Mouse (Mus musculus): ENCODE measurements around the gene Lyrm7. TPM values are rescaled to one million over a fixed set of nuclear protein-coding genes. Genes with fewer than 3 reads are reported as not detected.

Gene Lyrm7
- polyA plus RNA-seq, 1 experiment from 2014 or later = 17.6 TPM

DNA sequence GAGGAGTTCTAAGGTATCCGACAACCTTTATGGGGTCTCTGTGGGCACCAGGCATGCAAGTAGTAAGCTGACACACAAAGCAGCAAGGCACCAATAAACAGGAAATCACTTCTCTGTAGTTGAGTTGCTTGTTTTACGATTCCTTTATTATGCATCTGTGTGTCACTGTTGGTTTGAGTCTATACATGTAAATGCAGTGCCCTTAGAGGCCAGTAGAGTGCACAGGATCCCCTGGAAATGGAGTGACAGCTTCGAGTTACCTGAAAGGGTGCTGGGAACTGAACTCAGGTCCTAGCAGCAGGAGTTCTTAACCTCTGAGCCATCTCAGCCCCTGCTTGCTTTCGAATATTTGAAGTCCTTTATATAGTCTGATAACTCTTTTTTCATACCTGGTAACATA, 21.0 kb downstream of the Lyrm7 start:
- WGBS = 89% methylated on average over 4 of the region's 4 CpGs

DNA sequence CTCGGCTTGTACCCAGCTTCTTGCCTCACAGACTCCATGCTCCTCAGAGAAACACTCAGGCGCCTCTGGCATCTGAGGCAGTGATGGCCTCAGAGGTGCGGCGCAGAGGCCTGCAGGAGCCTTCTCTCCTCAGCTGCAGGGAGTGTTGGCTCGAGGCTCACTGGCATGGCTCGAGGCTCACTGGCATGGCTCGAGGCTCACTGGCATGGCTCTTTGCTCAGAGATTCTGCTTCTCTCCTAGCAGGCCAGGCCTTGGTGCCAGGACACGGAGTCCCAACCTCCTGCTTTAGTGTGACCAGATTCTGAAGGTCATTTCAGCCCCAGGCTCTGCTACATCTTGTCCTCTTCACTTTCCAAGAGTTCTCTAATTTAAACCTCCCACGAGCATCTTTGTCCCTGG, 24.6 kb downstream of the Lyrm7 start:
- WGBS = 73% methylated on average over 9 of the region's 9 CpGs
- Histone ChIP-seq H3K9ac (replicated peaks; ENCODE audit: low read depth, low read length) (no peak overlapping the region), H3K27ac (ENCODE audit: low read length) (no peak overlapping the region), H3K4me3 (replicated peaks; ENCODE audit: low read length) (no peak overlapping the region), H3K4me1 (replicated peaks; ENCODE audit: control insufficient read depth, insufficient read depth, low read length) (no peaks in the 10 kb centered on the region), H3K4me2 (ENCODE audit: low read length) (no peak overlapping the region), H3K27me3 (replicated peaks; ENCODE audit: control insufficient read depth, insufficient read depth, low read length) (no peaks in the 10 kb centered on the region), H3K36me3 (ENCODE audit: control insufficient read depth, insufficient read depth) (no peaks in the 10 kb centered on the region), H3K9me3 (ENCODE audit: control insufficient read depth, low read length) (no peaks in the 10 kb centered on the region)
- ATAC-seq = no peak

More for the DNA sequence above, 21.0 kb downstream of the Lyrm7 start:
- no peaks in the 10 kb centered on the region for H3K36me3 ChIP-seq (ENCODE audit: control insufficient read depth, insufficient read depth)
- no peak overlapping the region for H3K27ac ChIP-seq (ENCODE audit: low read length)
- H3K4me3 ChIP-seq (replicated peaks; ENCODE audit: low read length) = no peak overlapping the region
- H3K9me3 ChIP-seq (ENCODE audit: control insufficient read depth, low read length) = no peaks in the 10 kb centered on the region
- no peak for ATAC-seq
- H3K9ac ChIP-seq (replicated peaks; ENCODE audit: low read depth, low read length) = no peak overlapping the region
- no peaks in the 10 kb centered on the region for H3K4me1 ChIP-seq (replicated peaks; ENCODE audit: control insufficient read depth, insufficient read depth, low read length)
- no peak overlapping the region for H3K4me2 ChIP-seq (ENCODE audit: low read length)
- H3K27me3 ChIP-seq (replicated peaks; ENCODE audit: control insufficient read depth, insufficient read depth, low read length) = no peaks in the 10 kb centered on the region

DNA sequence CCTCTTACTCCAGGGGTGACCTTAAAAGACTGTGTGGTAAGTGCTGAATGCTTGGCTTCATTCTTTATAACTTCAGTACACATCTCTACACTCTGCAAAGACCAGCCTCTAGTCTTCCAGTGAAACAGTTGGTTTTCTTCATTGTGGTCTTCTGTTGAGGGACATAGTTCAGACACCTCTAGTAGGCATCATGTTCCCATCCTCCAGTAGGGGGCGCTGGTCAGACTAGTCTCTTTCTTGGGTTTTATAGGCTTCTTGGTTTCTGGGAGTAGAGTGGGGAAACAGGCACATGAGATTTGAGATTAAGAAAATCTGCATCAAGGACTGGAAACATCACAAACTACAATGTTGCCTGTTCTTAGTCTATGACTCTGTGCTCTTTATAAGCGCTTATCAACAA, 26.1 kb downstream of the Lyrm7 start:
- H3K27ac ChIP-seq (ENCODE audit: low read length) = no peak overlapping the region
- no peaks in the 10 kb centered on the region for H3K4me1 ChIP-seq (replicated peaks; ENCODE audit: control insufficient read depth, insufficient read depth, low read length)
- no peaks in the 10 kb centered on the region for H3K36me3 ChIP-seq (ENCODE audit: control insufficient read depth, insufficient read depth)
- no peak overlapping the region for H3K9ac ChIP-seq (replicated peaks; ENCODE audit: low read depth, low read length)
- no peak overlapping the region for H3K4me2 ChIP-seq (ENCODE audit: low read length)
- no peaks in the 10 kb centered on the region for H3K27me3 ChIP-seq (replicated peaks; ENCODE audit: control insufficient read depth, insufficient read depth, low read length)
- H3K4me3 ChIP-seq (replicated peaks; ENCODE audit: low read length) = no peak overlapping the region
- ATAC-seq = no peak
- 62% methylated on average over 2 of the region's 2 CpGs for WGBS
- H3K9me3 ChIP-seq (ENCODE audit: control insufficient read depth, low read length) = no peaks in the 10 kb centered on the region

GRCm38 (mm10) chr11:54833833-54834232, 26.9 kb downstream of the Lyrm7 start:
- no peak overlapping the region for H3K4me3 ChIP-seq (replicated peaks; ENCODE audit: low read length)
- H3K4me1 ChIP-seq (replicated peaks; ENCODE audit: control insufficient read depth, insufficient read depth, low read length) = no peaks in the 10 kb centered on the region
- no peaks in the 10 kb centered on the region for H3K36me3 ChIP-seq (ENCODE audit: control insufficient read depth, insufficient read depth)
- H3K4me2 ChIP-seq (ENCODE audit: low read length) = no peak overlapping the region
- H3K9ac ChIP-seq (replicated peaks; ENCODE audit: low read depth, low read length) = no peak overlapping the region
- WGBS = 94% methylated on average over 4 of the region's 4 CpGs
- no peaks in the 10 kb centered on the region for H3K9me3 ChIP-seq (ENCODE audit: control insufficient read depth, low read length)
- H3K27ac ChIP-seq (ENCODE audit: low read length) = no peak overlapping the region
- no peak for ATAC-seq
- H3K27me3 ChIP-seq (replicated peaks; ENCODE audit: control insufficient read depth, insufficient read depth, low read length) = no peaks in the 10 kb centered on the region

DNA sequence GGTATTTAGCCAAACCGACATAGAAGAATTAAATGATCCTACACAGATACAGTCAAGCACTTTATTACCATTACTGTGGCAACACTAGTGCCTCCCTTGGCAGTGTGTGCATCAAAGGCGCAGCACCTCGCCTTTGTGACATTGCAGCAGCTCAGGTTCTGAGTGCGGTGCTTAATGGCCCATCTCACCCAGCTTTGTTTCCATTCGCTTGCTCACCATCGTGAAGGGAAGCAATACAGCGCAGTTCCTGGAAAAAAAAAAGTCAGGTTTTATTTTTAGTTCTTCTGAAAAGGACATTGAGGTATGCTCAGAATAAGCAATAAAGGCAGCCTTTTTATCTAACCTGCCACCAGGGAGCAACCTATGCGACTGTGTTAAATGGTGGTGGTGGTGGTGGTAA, 33.9 kb downstream of the Lyrm7 start:
- ATAC-seq = no peak
- H3K4me3 ChIP-seq (replicated peaks; ENCODE audit: low read length) = no peak overlapping the region
- H3K9ac ChIP-seq (replicated peaks; ENCODE audit: low read depth, low read length) = no peak overlapping the region
- no peaks in the 10 kb centered on the region for H3K27me3 ChIP-seq (replicated peaks; ENCODE audit: control insufficient read depth, insufficient read depth, low read length)
- no peaks in the 10 kb centered on the region for H3K4me1 ChIP-seq (replicated peaks; ENCODE audit: control insufficient read depth, insufficient read depth, low read length)
- H3K27ac ChIP-seq (ENCODE audit: low read length) = no peak overlapping the region
- no peaks in the 10 kb centered on the region for H3K9me3 ChIP-seq (ENCODE audit: control insufficient read depth, low read length)
- WGBS = 81% methylated on average over 8 of the region's 8 CpGs
- no peak overlapping the region for H3K4me2 ChIP-seq (ENCODE audit: low read length)
- H3K36me3 ChIP-seq (ENCODE audit: control insufficient read depth, insufficient read depth) = no peaks in the 10 kb centered on the region

GRCm38 (mm10) chr11:54825774-54826173, 34.9 kb downstream of the Lyrm7 start:
- H3K36me3 ChIP-seq (ENCODE audit: control insufficient read depth, insufficient read depth) = no peaks in the 10 kb centered on the region
- no peaks in the 10 kb centered on the region for H3K9me3 ChIP-seq (ENCODE audit: control insufficient read depth, low read length)
- H3K4me3 ChIP-seq (replicated peaks; ENCODE audit: low read length) = no peak overlapping the region
- ATAC-seq = no peak
- WGBS = 86% methylated on average over 4 of the region's 4 CpGs
- H3K27me3 ChIP-seq (replicated peaks; ENCODE audit: control insufficient read depth, insufficient read depth, low read length) = no peaks in the 10 kb centered on the region
- no peak overlapping the region for H3K4me2 ChIP-seq (ENCODE audit: low read length)
- H3K4me1 ChIP-seq (replicated peaks; ENCODE audit: control insufficient read depth, insufficient read depth, low read length) = peaks cover under 1% of the 10 kb centered on the region; the same call in 1 of the 2 replicates
- H3K9ac ChIP-seq (replicated peaks; ENCODE audit: low read depth, low read length) = no peak overlapping the region
- no peak overlapping the region for H3K27ac ChIP-seq (ENCODE audit: low read length)

- Histone ChIP-seq H3K4me1 (replicated peaks; ENCODE audit: control insufficient read depth, insufficient read depth, low read length) (peaks cover 6% of the 10 kb centered on the region; the same call in 1 of the 2 replicates), H3K4me3 (replicated peaks; ENCODE audit: low read length) (no peak overlapping the region), H3K9ac (replicated peaks; ENCODE audit: low read depth, low read length) (no peak overlapping the region), H3K27me3 (replicated peaks; ENCODE audit: control insufficient read depth, insufficient read depth, low read length) (no peaks in the 10 kb centered on the region), H3K36me3 (ENCODE audit: control insufficient read depth, insufficient read depth) (no peaks in the 10 kb centered on the region), H3K4me2 (ENCODE audit: low read length) (no peak overlapping the region), H3K27ac (ENCODE audit: low read length) (no peak overlapping the region), H3K9me3 (ENCODE audit: control insufficient read depth, low read length) (no peaks in the 10 kb centered on the region)
- no peak for ATAC-seq
- 78% methylated on average over 4 of the region's 4 CpGs for WGBS
Observed at GRCm38 (mm10) chr11:54823467-54823866, 37.2 kb downstream of the Lyrm7 start.

GRCm38 (mm10) chr11:54819489-54819888, 41.2 kb downstream of the Lyrm7 start:
- Histone ChIP-seq H3K4me3 (replicated peaks; ENCODE audit: low read length) (no peak overlapping the region), H3K27me3 (replicated peaks; ENCODE audit: control insufficient read depth, insufficient read depth, low read length) (no peaks in the 10 kb centered on the region), H3K4me2 (ENCODE audit: low read length) (no peak overlapping the region), H3K36me3 (ENCODE audit: control insufficient read depth, insufficient read depth) (no peaks in the 10 kb centered on the region), H3K9ac (replicated peaks; ENCODE audit: low read depth, low read length) (no peak overlapping the region), H3K27ac (ENCODE audit: low read length) (no peak overlapping the region), H3K9me3 (ENCODE audit: control insufficient read depth, low read length) (no peaks in the 10 kb centered on the region), H3K4me1 (replicated peaks; ENCODE audit: control insufficient read depth, insufficient read depth, low read length) (peaks cover 6% of the 10 kb centered on the region; the same call in 1 of the 2 replicates)
- ATAC-seq = no peak
- 67% methylated on average over 7 of the region's 7 CpGs for WGBS

DNA sequence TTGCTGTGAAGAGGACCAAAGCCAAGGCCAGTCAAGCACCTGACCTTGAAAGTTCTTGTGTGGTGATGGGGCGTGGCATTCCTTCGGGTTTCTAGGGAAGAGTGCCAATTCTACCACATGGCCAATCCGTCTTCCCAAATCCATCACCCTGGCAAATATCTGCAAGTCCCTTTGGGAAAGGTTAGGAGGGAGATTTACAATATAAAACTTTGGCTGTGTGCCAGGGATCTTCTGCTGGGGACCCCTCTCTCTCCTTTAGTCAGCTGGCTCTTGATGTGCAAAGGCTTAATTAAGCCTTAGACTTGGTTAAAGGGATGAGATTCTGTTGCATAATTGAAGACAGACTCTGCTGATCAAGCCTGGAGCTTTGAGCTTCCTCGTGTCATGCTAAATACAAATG, 43.3 kb downstream of the Lyrm7 start:
- Histone ChIP-seq H3K27ac (ENCODE audit: low read length) (no peak overlapping the region), H3K36me3 (ENCODE audit: control insufficient read depth, insufficient read depth) (no peaks in the 10 kb centered on the region), H3K4me2 (ENCODE audit: low read length) (no peak overlapping the region), H3K27me3 (replicated peaks; ENCODE audit: control insufficient read depth, insufficient read depth, low read length) (no peaks in the 10 kb centered on the region), H3K4me3 (replicated peaks; ENCODE audit: low read length) (no peak overlapping the region), H3K4me1 (replicated peaks; ENCODE audit: control insufficient read depth, insufficient read depth, low read length) (peaks cover 12% of the 10 kb centered on the region), H3K9ac (replicated peaks; ENCODE audit: low read depth, low read length) (no peak overlapping the region), H3K9me3 (ENCODE audit: control insufficient read depth, low read length) (no peaks in the 10 kb centered on the region)
- 43% methylated on average over 4 of the region's 4 CpGs for WGBS
- no peak for ATAC-seq

DNA sequence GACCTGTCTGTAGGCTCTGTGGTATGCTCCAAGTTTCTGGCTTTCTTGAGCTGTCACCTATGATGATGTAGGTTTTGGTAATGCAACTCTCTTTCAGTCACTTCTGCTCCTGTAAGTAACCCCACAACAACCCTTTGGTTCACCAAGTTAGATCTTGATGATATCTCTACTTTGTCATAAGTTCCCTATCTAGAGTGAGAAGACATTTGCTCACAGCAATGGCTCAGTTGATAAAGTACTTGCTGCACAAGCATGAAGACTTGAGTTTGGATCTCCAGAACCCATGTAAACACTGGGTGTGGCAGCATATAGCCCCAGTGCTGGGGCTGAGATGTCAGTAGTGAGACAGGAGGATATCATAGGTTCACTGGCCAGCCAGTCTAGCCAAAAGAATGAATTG, 45.1 kb downstream of the Lyrm7 start:
- no peaks in the 10 kb centered on the region for H3K36me3 ChIP-seq (ENCODE audit: control insufficient read depth, insufficient read depth)
- ATAC-seq = no peak
- no peaks in the 10 kb centered on the region for H3K27me3 ChIP-seq (replicated peaks; ENCODE audit: control insufficient read depth, insufficient read depth, low read length)
- no peak overlapping the region for H3K27ac ChIP-seq (ENCODE audit: low read length)
- no peak overlapping the region for H3K4me2 ChIP-seq (ENCODE audit: low read length)
- H3K9ac ChIP-seq (replicated peaks; ENCODE audit: low read depth, low read length) = no peak overlapping the region
- H3K9me3 ChIP-seq (ENCODE audit: control insufficient read depth, low read length) = no peaks in the 10 kb centered on the region
- peaks cover 14% of the 10 kb centered on the region for H3K4me1 ChIP-seq (replicated peaks; ENCODE audit: control insufficient read depth, insufficient read depth, low read length)
- no peak overlapping the region for H3K4me3 ChIP-seq (replicated peaks; ENCODE audit: low read length)
